Mouse (Mus musculus) ES-Bruce4 (cell line): Measurements from ENCODE around the gene Rnf144b.

Source experiments
- CTCF ChIP-seq: IDR thresholded peaks from one replicate; pipeline ENCODE4 v1.8.1; 2011; ENCODE audit warnings: low read depth, low read length
- EP300 ChIP-seq: IDR thresholded peaks from 2 replicates; pipeline ENCODE4 v1.6.1; 2011; ENCODE audit warnings: low read depth, low read length; ENCODE audit not compliant: insufficient read depth
- POLR2A ChIP-seq: IDR thresholded peaks from one replicate; pipeline ENCODE4 v1.8.1; 2011; ENCODE audit warnings: low read length; ENCODE audit not compliant: insufficient read depth

GRCm38 (mm10) chr13:47096591-47096990, 25.9 kb upstream of the Rnf144b start:
- no peak for TF ChIP-seq EP300
- TF ChIP-seq CTCF = no peak
- no peak for TF ChIP-seq POLR2A
